Mouse (Mus musculus): ENCODE measurements at regions not wholly inside any gene's neighbourhood (a gene's known extent, or its start where the extent isn't known, plus 50 kb on each side); places are given as distances from the start of the nearest gene placed in this dataset.

DNA sequence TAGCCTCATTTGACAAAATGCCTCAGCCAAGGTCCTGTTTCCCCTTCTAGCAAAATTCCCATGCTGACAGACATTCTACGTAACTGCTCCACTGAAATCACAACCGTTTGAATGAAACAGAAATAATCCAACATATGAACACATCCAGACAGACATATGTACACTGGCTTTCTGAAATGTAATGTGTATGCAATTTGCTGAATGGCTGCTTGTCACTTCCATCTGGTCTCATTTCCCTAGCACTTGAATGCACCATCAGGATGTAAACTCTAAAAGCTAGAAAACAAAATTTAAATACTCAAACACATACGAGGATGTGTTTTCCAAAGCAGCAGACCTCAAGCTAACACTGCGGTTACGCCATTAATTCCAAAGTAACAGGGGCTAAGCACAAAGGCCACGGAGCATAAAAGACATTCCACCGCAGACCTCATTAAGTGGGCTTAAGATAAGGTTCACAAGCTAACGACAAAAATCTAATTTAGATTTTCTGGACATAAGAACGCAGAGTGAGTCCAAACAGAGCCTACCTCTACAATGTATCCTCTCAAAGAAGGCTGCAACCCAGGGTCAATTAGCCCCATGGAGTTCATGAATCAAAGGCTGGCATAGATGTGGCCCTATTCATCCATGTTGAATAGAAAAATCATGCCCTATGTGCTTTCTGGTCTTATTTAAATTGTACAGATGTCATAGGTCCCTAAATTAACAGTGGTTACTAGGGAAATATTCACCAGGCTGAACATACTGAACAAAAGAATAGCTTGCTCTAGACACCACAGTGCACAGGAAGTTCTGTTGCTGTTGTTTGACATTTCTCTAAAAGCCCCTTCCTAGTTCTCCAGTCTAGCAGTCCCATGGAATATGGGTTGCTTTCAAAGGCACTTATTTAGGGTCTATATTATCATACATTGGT lies 630.5 kb downstream of the Nedd1 start:
- Histone ChIP-seq H3K27me3 (replicated peaks) (no peaks in the 10 kb centered on the region), H3K4me2 (no peak overlapping the region), H3K9me3 (no peaks in the 10 kb centered on the region), H3K9ac (no peak overlapping the region), H3K4me3 (replicated peaks) (no peak overlapping the region), H3K27ac (no peak overlapping the region), H3K36me3 (no peaks in the 10 kb centered on the region), H3K4me1 (no peaks in the 10 kb centered on the region)
- 62% methylated on average over 9 of the region's 9 CpGs for WGBS
- no peak for ATAC-seq (ENCODE audit: insufficient read depth, low FRiP score, low read depth)

DNA sequence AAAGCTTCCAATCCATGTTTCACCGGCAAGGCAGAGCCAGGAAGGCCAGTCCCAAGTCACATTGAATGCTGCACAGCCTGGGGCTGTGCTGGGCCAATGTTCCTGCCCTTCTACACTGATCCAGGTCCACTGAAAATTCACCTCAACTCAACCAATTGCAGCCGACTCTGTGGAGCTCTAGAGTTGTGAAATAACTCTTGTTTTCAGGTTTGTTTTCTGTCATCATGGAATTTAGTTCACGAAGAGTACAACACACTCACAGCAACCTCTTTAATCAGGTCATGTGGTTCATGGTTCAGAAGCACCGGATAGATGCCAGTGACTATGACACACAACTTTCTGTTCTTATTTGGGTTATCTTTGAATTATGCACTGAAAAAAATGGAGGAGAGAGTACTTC lies 640.1 kb downstream of the Nedd1 start:
- no peak for ATAC-seq (ENCODE audit: insufficient read depth, low FRiP score, low read depth)
- Histone ChIP-seq H3K27me3 (replicated peaks) (no peaks in the 10 kb centered on the region), H3K9me3 (no peaks in the 10 kb centered on the region), H3K27ac (no peak overlapping the region), H3K4me1 (no peaks in the 10 kb centered on the region), H3K9ac (no peak overlapping the region), H3K4me2 (no peak overlapping the region), H3K4me3 (replicated peaks) (no peak overlapping the region), H3K36me3 (no peaks in the 10 kb centered on the region)
- WGBS = 81% methylated on average over 4 of the region's 4 CpGs

DNA sequence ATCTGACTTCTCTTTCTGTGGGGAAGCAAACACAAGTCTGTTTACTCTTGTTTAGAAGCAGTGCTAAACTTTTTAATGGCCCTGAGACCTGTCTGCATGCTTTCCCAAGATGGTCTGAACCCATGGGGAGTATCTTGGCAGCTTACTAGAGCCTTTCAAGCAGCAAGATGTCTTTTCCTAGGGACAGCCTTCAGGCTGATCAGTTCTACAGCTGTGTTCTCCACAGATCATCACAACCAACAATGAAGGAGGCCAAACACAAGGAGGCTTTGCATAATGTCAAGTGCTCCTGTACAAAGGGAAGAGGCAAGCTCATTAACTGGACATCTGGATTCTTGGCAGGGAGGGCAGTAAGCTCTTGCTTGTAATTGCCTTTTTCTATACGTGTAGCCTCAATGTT lies 641.0 kb downstream of the Nedd1 start:
- H3K9me3 ChIP-seq = no peaks in the 10 kb centered on the region
- no peak overlapping the region for H3K4me3 ChIP-seq (replicated peaks)
- 32% methylated on average over 1 of the region's 1 CpGs for WGBS
- no peak for ATAC-seq (ENCODE audit: insufficient read depth, low FRiP score, low read depth)
- no peak overlapping the region for H3K9ac ChIP-seq
- no peaks in the 10 kb centered on the region for H3K27me3 ChIP-seq (replicated peaks)
- H3K36me3 ChIP-seq = no peaks in the 10 kb centered on the region
- no peaks in the 10 kb centered on the region for H3K4me1 ChIP-seq
- no peak overlapping the region for H3K4me2 ChIP-seq
- H3K27ac ChIP-seq = no peak overlapping the region

DNA sequence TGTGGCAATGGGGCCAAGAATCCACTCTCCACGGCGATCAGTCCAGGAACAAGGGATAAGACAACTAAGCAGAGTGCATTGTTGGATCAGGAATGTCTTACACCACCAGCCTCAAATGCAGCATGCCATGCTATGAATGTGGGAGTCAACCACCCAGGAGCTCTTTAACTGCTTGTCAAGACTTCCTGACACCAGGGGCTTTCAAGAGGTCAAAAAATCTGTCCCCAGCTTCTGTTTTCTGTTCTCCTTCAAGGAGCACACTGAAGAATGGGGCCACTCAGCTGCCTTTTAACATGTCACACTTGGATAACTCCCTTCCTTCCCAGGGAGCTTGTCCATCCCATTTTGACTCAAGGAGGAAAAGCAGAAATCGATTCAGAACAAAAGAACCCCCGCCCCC lies 642.8 kb downstream of the Nedd1 start:
- H3K4me1 ChIP-seq = no peaks in the 10 kb centered on the region
- no peak overlapping the region for H3K4me3 ChIP-seq (replicated peaks)
- 76% methylated on average over 4 of the region's 4 CpGs for WGBS
- no peaks in the 10 kb centered on the region for H3K36me3 ChIP-seq
- ATAC-seq (ENCODE audit: insufficient read depth, low FRiP score, low read depth) = no peak
- no peak overlapping the region for H3K27ac ChIP-seq
- no peak overlapping the region for H3K4me2 ChIP-seq
- H3K9me3 ChIP-seq = no peaks in the 10 kb centered on the region
- no peak overlapping the region for H3K9ac ChIP-seq
- no peaks in the 10 kb centered on the region for H3K27me3 ChIP-seq (replicated peaks)

DNA sequence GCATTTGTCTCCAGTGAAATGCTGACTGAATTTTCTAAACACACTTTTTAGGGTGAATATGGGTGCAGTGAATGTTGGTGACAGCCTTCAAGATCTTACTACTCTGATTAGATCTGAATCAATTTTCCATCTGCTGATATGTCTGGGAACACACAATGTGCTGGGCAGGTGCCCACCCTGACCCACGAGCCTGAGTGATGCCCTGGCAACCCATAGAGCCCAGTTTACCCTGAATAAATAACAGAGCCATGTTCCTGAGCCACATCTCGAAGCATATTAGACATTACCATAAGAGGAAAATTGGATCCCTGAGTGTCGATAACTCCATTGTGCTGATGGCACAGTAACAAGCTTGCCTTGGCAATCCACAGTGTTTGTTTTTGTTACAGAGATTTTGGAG lies 644.9 kb downstream of the Nedd1 start:
- Histone ChIP-seq H3K4me2 (no peak overlapping the region), H3K9me3 (no peaks in the 10 kb centered on the region), H3K27ac (no peak overlapping the region), H3K36me3 (no peaks in the 10 kb centered on the region), H3K27me3 (replicated peaks) (no peaks in the 10 kb centered on the region), H3K4me1 (no peaks in the 10 kb centered on the region), H3K9ac (no peak overlapping the region), H3K4me3 (replicated peaks) (no peak overlapping the region)
- 73% methylated on average over 3 of the region's 3 CpGs for WGBS
- ATAC-seq (ENCODE audit: insufficient read depth, low FRiP score, low read depth) = no peak

DNA sequence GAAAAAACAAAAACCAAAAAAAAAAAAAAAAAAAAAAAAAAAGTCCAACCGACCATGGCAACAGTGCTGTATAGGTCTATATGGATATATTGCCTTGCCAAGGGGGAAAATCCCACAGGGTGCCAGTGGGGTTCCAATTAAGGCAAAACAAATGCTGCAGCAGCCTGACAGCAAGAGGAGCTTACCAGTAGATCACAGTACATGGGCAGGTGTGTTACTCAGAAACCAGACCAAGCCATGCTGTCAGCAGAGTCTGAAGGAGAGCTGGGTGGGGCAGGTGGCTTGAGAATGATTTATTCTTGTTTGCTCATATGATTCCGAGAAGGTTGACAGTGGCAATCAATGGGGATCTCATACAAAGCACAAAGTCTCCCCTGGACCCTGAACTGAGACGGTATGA lies 645.5 kb downstream of the Nedd1 start:
- Histone ChIP-seq H3K27me3 (replicated peaks) (no peaks in the 10 kb centered on the region), H3K4me3 (replicated peaks) (no peak overlapping the region), H3K36me3 (no peaks in the 10 kb centered on the region), H3K27ac (no peak overlapping the region), H3K4me1 (no peaks in the 10 kb centered on the region), H3K4me2 (no peak overlapping the region), H3K9ac (no peak overlapping the region), H3K9me3 (no peaks in the 10 kb centered on the region)
- 50% methylated on average over 3 of the region's 3 CpGs for WGBS
- no peak for ATAC-seq (ENCODE audit: insufficient read depth, low FRiP score, low read depth)

DNA sequence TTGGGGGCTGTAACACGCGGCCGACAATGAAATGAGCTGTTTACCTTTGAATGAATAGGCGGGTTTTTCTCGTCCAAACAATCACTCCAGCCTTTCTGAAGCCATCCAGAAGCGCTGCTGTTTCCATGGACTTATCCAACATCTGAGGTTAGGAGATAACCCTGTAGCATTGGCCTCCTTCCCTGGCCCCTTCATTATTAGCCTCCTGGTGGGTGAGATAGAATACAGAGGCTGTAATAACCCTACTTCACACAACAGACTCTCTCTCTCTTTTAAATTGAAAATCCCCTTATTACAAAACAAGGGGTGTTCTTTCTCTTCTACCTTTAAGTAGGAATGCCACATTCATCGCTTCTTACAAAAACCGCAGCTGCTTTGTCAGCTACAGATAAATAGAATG lies 646.8 kb downstream of the Nedd1 start:
- no peak for ATAC-seq (ENCODE audit: insufficient read depth, low FRiP score, low read depth)
- 55% methylated on average over 8 of the region's 8 CpGs for WGBS

DNA sequence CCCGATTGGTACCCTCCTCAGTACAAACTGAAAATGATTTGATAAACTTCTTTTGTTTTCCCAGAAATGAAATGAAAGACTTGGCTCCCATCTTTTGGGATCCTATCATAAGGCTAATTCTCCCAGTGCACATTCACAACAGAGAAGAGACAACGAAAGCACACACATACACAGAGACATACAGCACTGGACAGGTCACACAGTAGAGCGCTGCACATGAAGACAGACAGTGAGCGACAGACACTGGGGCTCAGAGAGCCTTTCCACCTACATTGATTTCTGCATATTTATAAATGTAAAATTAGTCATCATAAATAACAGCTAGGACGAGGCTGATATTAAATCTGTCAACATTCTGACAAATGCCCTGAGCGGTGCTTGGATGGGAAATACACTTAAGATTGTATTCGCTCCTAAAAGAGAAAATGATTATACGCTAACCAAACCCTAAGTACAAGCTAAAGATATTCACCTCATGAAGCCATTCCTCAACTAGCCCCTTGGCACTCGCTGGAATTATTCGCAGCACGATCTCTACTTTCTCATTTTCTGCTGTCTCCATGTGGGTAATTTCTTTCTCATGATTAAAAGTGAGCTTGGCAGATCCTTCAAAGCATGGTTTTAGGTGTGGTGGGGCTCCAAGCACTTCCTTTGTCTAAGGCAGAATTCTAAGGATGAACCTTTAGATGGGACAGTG lies 647.4 kb downstream of the Nedd1 start:
- H3K4me1 ChIP-seq = no peaks in the 10 kb centered on the region
- H3K9ac ChIP-seq = no peak overlapping the region
- no peak for ATAC-seq (ENCODE audit: insufficient read depth, low FRiP score, low read depth)
- H3K36me3 ChIP-seq = no peaks in the 10 kb centered on the region
- H3K4me2 ChIP-seq = no peak overlapping the region
- no peaks in the 10 kb centered on the region for H3K27me3 ChIP-seq (replicated peaks)
- WGBS = 74% methylated on average over 11 of the region's 11 CpGs
- no peak overlapping the region for H3K4me3 ChIP-seq (replicated peaks)
- H3K9me3 ChIP-seq = no peaks in the 10 kb centered on the region
- H3K27ac ChIP-seq = no peak overlapping the region

More for the DNA sequence above, 646.8 kb downstream of the Nedd1 start:
- Histone ChIP-seq H3K36me3 (no peaks in the 10 kb centered on the region), H3K4me3 (replicated peaks) (no peak overlapping the region), H3K27me3 (replicated peaks) (no peaks in the 10 kb centered on the region), H3K9me3 (no peaks in the 10 kb centered on the region), H3K27ac (no peak overlapping the region), H3K9ac (no peak overlapping the region), H3K4me2 (no peak overlapping the region), H3K4me1 (no peaks in the 10 kb centered on the region)

DNA sequence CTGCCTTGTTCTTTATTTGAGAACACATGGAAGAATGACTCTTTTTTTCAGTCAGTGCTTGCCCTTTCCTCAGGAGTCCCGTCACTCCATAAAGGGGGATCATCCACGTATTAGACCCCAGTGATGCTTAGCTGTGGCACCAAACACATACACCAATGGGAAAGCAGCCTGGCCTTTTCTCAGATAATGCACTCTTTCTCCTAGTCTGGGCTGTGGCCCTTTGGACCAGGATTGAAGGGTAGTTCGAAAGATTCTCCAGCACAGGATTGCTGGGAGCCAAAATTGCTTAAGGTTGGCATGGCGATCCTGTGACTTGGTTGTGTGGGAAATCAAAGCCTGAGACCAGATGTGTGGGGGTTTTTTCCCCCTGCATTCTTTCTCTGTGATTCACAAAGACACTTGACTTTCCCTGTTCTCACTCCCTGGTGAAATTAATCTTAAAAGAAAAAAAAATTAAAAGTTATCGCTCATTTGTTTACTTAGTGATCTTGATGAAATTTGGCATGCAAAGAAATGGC lies 648.3 kb downstream of the Nedd1 start:
- H3K36me3 ChIP-seq = no peaks in the 10 kb centered on the region
- no peaks in the 10 kb centered on the region for H3K4me1 ChIP-seq
- H3K27ac ChIP-seq = no peak overlapping the region
- 53% methylated on average over 5 of the region's 5 CpGs for WGBS
- no peak overlapping the region for H3K4me2 ChIP-seq
- H3K4me3 ChIP-seq (replicated peaks) = no peak overlapping the region
- no peaks in the 10 kb centered on the region for H3K27me3 ChIP-seq (replicated peaks)
- H3K9ac ChIP-seq = no peak overlapping the region
- no peak for ATAC-seq (ENCODE audit: insufficient read depth, low FRiP score, low read depth)
- H3K9me3 ChIP-seq = no peaks in the 10 kb centered on the region

DNA sequence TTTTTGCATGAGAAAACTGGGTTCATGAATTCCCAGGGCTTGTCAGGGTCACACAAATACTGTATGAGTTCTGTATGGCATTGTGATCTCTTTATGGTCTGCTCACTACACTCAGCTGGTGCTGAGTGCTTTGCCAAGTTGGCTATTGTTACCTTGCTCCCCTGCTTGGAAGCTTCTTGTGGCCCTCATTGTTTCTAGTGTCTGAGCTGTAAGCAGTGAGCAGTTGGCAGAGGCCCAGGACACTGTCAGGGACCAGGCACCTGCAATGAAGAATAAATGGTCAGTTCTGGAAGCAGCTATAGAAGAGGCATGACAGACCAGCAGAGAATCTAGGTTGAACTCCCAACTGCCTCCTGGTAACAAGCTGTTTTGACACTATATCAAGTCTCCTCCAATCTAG lies 677.4 kb downstream of the Nedd1 start:
- no peak for ATAC-seq (ENCODE audit: insufficient read depth, low FRiP score, low read depth)
- Histone ChIP-seq H3K36me3 (no peaks in the 10 kb centered on the region), H3K4me1 (no peaks in the 10 kb centered on the region), H3K9me3 (no peaks in the 10 kb centered on the region), H3K4me2 (no peak overlapping the region), H3K4me3 (replicated peaks) (no peak overlapping the region), H3K9ac (no peak overlapping the region), H3K27ac (no peak overlapping the region), H3K27me3 (replicated peaks) (no peaks in the 10 kb centered on the region)

DNA sequence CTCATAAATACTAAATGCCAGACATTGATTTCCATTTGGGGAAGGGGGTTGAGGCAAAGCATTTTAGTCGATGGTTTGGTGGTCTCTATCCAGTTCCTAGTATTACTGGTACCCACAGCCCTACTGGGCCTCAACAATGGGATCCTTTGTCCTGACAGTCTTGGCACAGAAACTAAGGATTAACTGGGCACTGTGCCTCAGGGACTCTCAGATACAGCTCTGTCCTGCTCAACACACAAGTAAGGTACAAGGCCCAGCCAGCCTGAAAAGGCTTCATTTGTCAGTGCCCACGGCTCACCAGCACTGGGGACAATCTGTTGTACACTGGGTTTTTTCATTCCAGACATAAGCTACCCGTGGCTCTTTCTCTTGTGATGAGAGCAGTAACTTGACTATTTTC lies 686.0 kb downstream of the Nedd1 start:
- Histone ChIP-seq H3K4me3 (replicated peaks) (no peak overlapping the region), H3K27me3 (replicated peaks) (no peaks in the 10 kb centered on the region), H3K36me3 (no peaks in the 10 kb centered on the region), H3K4me1 (no peaks in the 10 kb centered on the region), H3K4me2 (no peak overlapping the region), H3K9ac (no peak overlapping the region), H3K27ac (no peak overlapping the region), H3K9me3 (no peaks in the 10 kb centered on the region)
- ATAC-seq (ENCODE audit: insufficient read depth, low FRiP score, low read depth) = no peak
- 61% methylated on average over 3 of the region's 3 CpGs for whole genome bisulfite sequencing

DNA sequence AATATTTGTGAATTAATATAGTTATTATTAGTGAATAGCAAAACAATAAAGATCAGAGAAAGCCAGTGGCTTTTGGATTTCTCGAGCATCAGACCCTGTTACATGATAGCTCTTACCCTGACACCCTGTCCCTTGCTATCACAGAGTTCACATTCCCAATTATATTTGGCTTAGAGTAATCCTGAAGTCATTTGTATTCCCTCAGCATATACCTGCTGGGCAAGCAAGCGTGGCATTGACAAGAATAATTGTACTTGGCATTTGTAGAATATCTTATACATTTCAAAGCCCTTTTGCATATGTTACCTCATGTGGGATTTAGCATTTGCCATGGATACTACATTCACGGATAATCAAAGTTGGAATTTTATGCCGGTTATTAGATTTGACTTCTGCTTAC lies 692.0 kb downstream of the Nedd1 start:
- Histone ChIP-seq H3K9ac (no peak overlapping the region), H3K4me1 (no peaks in the 10 kb centered on the region), H3K4me3 (replicated peaks) (no peak overlapping the region), H3K9me3 (no peaks in the 10 kb centered on the region), H3K27ac (no peak overlapping the region), H3K4me2 (no peak overlapping the region), H3K27me3 (replicated peaks) (no peaks in the 10 kb centered on the region), H3K36me3 (no peaks in the 10 kb centered on the region)
- WGBS = 83% methylated on average over 4 of the region's 4 CpGs
- ATAC-seq (ENCODE audit: insufficient read depth, low FRiP score, low read depth) = no peak

All from stomach, embryonic 15.5 days (tissue).